ENCODE assay signal across 8 mouse cellular contexts in the genomic region with DNA sequence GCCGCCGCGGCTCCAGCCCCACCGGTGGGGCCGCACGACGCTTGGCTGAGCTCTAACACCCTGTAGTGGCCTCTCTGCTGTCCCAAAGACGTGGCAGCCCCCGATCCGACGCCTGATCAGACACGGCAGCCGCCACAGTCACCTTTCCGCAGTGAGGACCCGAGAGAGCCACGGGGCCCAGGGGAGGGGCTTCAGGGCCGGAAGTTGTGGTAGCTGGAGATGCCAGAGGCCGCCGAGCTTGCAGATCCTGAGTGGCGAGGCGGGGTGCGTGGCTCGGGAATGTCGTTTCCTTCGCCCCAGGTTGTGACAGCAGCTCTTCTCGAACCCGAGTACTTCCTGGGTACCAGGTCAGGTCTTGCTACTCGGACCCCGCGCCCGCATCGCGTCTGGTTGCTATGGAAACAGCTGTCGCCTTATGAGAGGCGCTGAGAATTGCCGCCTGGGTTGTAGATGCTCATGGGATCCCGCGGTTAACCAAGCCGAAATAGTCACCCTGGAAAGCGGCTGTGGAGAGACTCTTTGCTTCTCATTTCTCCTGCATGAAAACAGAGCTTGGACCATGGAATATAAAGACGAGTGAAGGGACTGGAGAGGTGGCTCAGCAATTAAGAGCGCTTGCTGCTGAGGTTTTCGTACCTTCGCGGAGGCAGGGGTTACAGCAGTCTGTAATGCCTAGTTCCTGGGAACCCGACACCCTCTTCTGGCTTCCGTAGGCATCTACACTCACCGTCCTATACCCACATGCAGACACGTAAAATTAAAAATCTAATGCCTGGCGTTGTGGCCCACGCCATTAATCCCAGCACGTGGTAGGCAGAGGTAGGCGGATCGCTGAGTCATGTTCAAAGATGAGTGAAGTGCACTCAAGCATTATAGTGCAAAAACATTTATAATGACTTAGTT. TPM values are rescaled to one million over a fixed set of nuclear protein-coding genes. Genes with fewer than 3 reads are reported as not detected.
A peak's percentile ranks its signal among the peaks of the same experiment; 100 is the strongest.
DNase-seq lines count a peak whose midpoint lies in the region; ATAC-seq and TF ChIP-seq lines count a peak whose summit lies in the region.

TSS of gene Stam2 (minus strand) at position 26 of the 903 bp plus-strand sequence.

- H3K27ac ChIP-seq in heart, embryonic 11.5 days (ENCODE audit: low read depth, low read length) = peak within 1 kb of the TSS; percentile 94
- peak within 1 kb of the TSS; percentile 96 for H3K27ac ChIP-seq in kidney, embryonic 16.5 days (ENCODE audit: low read length)
- peak within 1 kb of the TSS; percentile 98 for H3K27ac ChIP-seq in liver, adult 2 months (replicated peaks; ENCODE audit: insufficient read depth, low read depth, low read length)

- 7% methylated on average over 54 of the region's 54 CpGs for WGBS in heart, embryonic 11.5 days (ENCODE audit: insufficient replicate concordance)
- 8% methylated on average over 54 of the region's 54 CpGs for WGBS in kidney, embryonic 16.5 days
- 7% methylated on average over 54 of the region's 54 CpGs for WGBS in liver, adult 2 months

- ATAC-seq in heart, embryonic 11.5 days (replicated peaks; ENCODE audit: insufficient number of reproducible peaks, low FRiP score, low TSS enrichment) = peak; percentile 88
- ATAC-seq in kidney, embryonic 16.5 days (ENCODE audit: low FRiP score, low TSS enrichment) = peak; percentile 96
- ATAC-seq in monocyte, adult 5-6 weeks (replicated peaks; ENCODE audit: insufficient number of reproducible peaks, low FRiP score, low TSS enrichment, poor library complexity, severe bottlenecking) = peak; percentile 89

- H3K27me3 ChIP-seq in erythroblast, embryonic 14.5 days (ENCODE audit: control insufficient read depth) = no peaks in the 10 kb centered on the region
- H3K27me3 ChIP-seq in heart, embryonic 11.5 days (ENCODE audit: control insufficient read depth, insufficient read depth, low read length) = no peaks in the 10 kb centered on the region
- H3K27me3 ChIP-seq in kidney, embryonic 16.5 days (ENCODE audit: insufficient read depth, low read length) = no peaks in the 10 kb centered on the region
- no peaks in the 10 kb centered on the region for H3K27me3 ChIP-seq in liver, adult 2 months (ENCODE audit: control insufficient read depth, insufficient read depth, low read length)

- H3K9ac ChIP-seq in heart, embryonic 11.5 days (ENCODE audit: low read depth, low read length) = peak within 1 kb of the TSS; percentile 96
- peak within 1 kb of the TSS; percentile 92 for H3K9ac ChIP-seq in kidney, embryonic 16.5 days (replicated peaks; ENCODE audit: low read length)
- H3K9ac ChIP-seq in liver, adult 2 months (ENCODE audit: low read depth, low read length) = peak within 1 kb of the TSS; percentile 99

- 0 out of 2 replicates have a peak, but pooled peaks have one; percentile 30 for TF ChIP-seq POLR2A in liver, adult 2 months (IDR thresholded peaks at IDR 0.05; ENCODE audit: extremely low read depth, insufficient read depth, low read length)

- DNase-seq in CD4-positive, CD25-positive, alpha-beta regulatory T cell, adult 2 months (ENCODE audit: low read depth, low spot score) = peak; percentile 92
- peak; percentile 75 for DNase-seq in brain, embryonic 18.5 days (ENCODE audit: low read depth, low spot score)
- peak; percentile 66 for DNase-seq in liver, adult 2 months (ENCODE audit: extremely low read depth, low read depth, low spot score)
- peak; percentile 84 to 85 for DNase-seq in spleen, postnatal 36 days (ENCODE audit: low spot score in 2 of 2)

- peak within 1 kb of the TSS; percentile 83 for H3K4me2 ChIP-seq in heart, embryonic 11.5 days
- H3K4me2 ChIP-seq in kidney, embryonic 16.5 days (replicated peaks; ENCODE audit: low read depth, low read length) = peak within 1 kb of the TSS; percentile 61

- peaks cover 26% of the 10 kb centered on the region for H3K4me1 ChIP-seq in erythroblast, embryonic 14.5 days (ENCODE audit: control insufficient read depth)
- H3K4me1 ChIP-seq in heart, embryonic 11.5 days (ENCODE audit: control insufficient read depth, insufficient read depth, low read length) = 0 out of 2 replicates have a peak, but pooled peaks cover 3% of the 10 kb centered on the region
- H3K4me1 ChIP-seq in kidney, embryonic 16.5 days (ENCODE audit: insufficient read depth, low read length) = 0 out of 2 replicates have a peak, but pooled peaks cover 3% of the 10 kb centered on the region
- H3K4me1 ChIP-seq in liver, adult 2 months (ENCODE audit: control insufficient read depth, insufficient read depth, low read length) = peaks cover 5% of the 10 kb centered on the region

- H3K36me3 ChIP-seq in erythroblast, embryonic 14.5 days (ENCODE audit: control insufficient read depth) = peaks cover 2% of the 10 kb centered on the region
- no peaks in the 10 kb centered on the region for H3K36me3 ChIP-seq in heart, embryonic 11.5 days (ENCODE audit: control insufficient read depth, insufficient read depth, low read length)
- H3K36me3 ChIP-seq in kidney, embryonic 16.5 days (ENCODE audit: insufficient read depth, low read length) = no peaks in the 10 kb centered on the region; the same call in 1 of the 2 replicates
- no peaks in the 10 kb centered on the region for H3K36me3 ChIP-seq in liver, adult 2 months (ENCODE audit: control insufficient read depth, insufficient read depth, low read length)

- peak within 1 kb of the TSS; percentile 93 for H3K4me3 ChIP-seq in erythroblast, embryonic 14.5 days (replicated peaks)
- H3K4me3 ChIP-seq in heart, embryonic 11.5 days (ENCODE audit: low read depth, low read length) = peak within 1 kb of the TSS; percentile 80
- peak within 1 kb of the TSS; percentile 92 for H3K4me3 ChIP-seq in kidney, embryonic 16.5 days (ENCODE audit: low read length)
- peak within 1 kb of the TSS; percentile 88 for H3K4me3 ChIP-seq in liver, adult 2 months (ENCODE audit: insufficient read depth, low read depth, low read length)

- no peaks in the 10 kb centered on the region for H3K9me3 ChIP-seq in erythroblast, embryonic 14.5 days (ENCODE audit: control insufficient read depth, low read length)
- no peaks in the 10 kb centered on the region for H3K9me3 ChIP-seq in heart, embryonic 11.5 days (replicated peaks; ENCODE audit: control insufficient read depth, low read length)
- no peaks in the 10 kb centered on the region for H3K9me3 ChIP-seq in kidney, embryonic 16.5 days (ENCODE audit: low read length)

- H3K79me2 ChIP-seq in liver, adult 2 months (ENCODE audit: control insufficient read depth, insufficient read depth, low read length) = peaks cover 17% of the 10 kb centered on the region

- no peak for TF ChIP-seq CTCF in liver, adult 2 months (IDR thresholded peaks at IDR 0.05; ENCODE audit: low read depth, low read length)

RNA-seq across cellular contexts. Expression of gene Stam2, which starts in this region (rescaled TPM):
- polyA plus RNA-seq in erythroblast, embryonic 14.5 days (2012) = 0.06 and 0.17 TPM in 2 replicates
- 32.1 and 35.7 TPM in 2 replicates for polyA plus RNA-seq in heart, embryonic 11.5 days (2014; fragmentation: Nextera tagmentation; extraction: Ambion mirVana)
- 37.3 and 39.7 TPM in 2 replicates for polyA plus RNA-seq in kidney, embryonic 16.5 days (2015; fragmentation: Nextera tagmentation; extraction: Ambion mirVana)
- 6.1 and 6.4 TPM in 2 replicates for total RNA-seq in liver, adult 2 months (2014; rRNA removed)
- polyA plus RNA-seq in liver, adult 2 months (2012; rRNA removed) = 3.3 and 3.8 TPM in 2 replicates
- total RNA-seq in monocyte, adult 5-6 weeks (2017) = 28.8 to 35.3 TPM (median 33.4 TPM) in 3 replicates

Comparison
In these comparisons a context has a peak if more than half of its experiments do, and no peak if none do; other contexts are left out.
1. Peak in every context shown above with its lines: DNase-seq, ATAC-seq, H3K4me3 ChIP-seq and H3K27ac ChIP-seq.